Mouse (Mus musculus): ENCODE data around the gene Cfap65.

The Cfap65 gene

DNA sequence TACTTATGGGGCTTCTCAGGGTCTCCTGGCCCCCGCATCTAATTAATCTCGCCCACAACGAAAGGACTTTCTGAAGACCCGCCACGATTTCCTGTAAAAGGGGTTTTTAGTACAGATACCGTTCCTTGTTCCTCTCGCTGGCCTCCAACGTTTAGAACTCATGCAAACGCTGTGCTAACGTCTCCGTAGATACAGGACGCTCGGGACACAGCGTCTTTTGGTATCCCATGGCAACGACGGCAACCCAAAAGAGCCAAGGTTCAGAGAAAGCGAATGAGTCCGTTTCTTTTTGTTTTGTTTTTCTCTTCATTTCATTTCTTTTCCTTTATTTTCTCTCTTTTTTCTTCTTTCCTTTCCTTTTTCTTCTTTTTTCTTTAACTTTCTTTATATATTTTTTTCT is at the start of gene Cfap65:
Gene Cfap65 (minus strand): TSS at position 198 of the 400 bp plus-strand sequence.
- in situ Hi-C loops (cut with MboI; ENCODE audit: unreplicated experiment in 2 of 2) = no loop called here

DNA sequence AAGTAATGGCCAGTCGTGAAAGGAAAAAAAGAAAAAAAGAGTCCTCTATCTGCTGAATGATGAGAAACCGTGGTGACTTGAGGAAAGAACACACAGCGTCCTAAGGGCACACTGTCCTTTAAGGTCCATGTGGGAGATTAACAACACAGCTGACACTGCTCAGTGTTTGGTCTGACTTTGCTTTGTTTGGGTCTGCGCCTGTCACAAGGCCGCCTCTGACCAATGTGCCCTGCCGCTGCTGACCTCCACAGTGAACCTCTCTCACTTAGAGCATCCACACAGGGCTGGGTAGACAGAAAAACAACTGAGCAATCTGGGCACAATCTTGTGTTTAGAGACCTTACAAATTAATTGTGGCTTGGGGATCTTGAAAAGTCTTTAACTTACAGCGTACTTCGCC is 41.6 kb upstream of the Cfap65 start:
- in situ Hi-C loops (cut with MboI; ENCODE audit: unreplicated experiment in 2 of 2) = no loop called here

DNA sequence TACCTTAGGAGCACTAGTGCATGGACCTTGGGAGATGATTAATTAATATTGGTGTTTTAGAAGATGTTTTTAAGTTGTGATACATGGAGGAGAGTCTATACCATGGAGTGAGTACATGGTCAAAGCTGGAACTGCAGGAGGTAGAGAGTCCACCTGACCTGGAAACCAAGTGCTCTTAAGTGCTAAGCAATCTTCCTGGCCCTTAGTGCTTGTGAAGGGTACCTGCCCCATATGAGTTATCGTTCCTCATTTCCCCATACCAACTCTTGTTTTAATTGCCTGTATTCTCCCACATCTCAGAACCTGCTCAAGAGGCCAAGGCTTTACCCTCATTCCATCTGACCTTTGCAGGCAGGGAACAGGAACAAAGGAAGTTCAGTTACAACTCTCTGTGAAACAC is 40.5 kb upstream of the Cfap65 start:
- in situ Hi-C loops (cut with MboI; ENCODE audit: unreplicated experiment in 2 of 2) = no loop called here

DNA sequence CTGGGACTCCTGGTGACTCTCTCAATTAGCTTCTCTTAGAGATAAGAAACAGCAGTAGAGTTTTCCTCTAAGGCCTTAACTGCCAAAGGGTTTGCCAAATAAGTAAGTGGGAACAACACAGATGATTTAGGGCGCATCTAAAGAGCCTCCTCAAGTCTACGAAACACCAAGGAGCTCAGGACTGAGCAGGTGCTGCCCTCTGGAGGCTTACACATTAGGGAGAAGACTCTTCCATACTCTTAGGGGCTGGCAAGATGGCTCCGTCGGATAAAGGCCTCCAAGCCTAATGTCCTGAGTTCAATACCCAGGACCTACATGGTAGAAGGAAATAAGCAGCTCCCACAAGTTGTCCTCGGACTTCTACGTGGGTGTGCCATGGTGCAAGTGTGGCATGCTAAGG is 38.2 kb upstream of the Cfap65 start:
- in situ Hi-C loops (cut with MboI; ENCODE audit: unreplicated experiment in 2 of 2) = no loop called here

DNA sequence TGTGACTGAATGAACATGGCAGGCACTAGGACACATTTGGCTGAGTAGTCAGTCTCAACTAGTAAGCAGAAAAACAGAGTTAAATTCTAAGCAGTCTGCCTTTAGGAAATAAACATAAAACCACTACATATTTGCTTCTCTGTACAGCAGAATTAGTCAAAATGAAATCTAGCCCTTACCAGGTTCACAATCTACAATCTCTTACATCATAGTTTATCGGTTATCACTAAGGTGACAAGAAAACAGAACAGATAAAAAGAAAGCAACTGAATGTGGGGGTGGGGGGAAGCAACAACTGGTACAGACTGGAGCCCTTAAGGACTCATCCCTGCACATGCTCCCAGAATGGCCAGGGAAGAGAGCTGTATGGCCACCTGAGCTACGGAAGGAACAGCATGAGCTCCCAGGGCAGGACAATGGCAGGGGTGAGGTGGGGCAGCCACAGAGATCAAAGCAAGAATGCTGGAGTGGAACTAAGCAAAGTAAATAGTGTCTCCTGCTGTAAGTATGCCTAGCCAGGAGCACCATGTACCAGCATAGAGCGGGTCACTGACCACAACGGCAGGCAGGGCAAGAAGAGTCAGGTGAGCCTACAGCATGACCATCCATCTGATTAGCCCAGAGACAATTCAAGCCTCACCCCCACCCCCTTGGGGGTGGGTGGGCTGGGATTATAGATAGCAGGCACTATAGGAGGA is 36.1 kb upstream of the Cfap65 start:
- in situ Hi-C loops (cut with MboI; ENCODE audit: unreplicated experiment in 2 of 2) = no loop called here

DNA sequence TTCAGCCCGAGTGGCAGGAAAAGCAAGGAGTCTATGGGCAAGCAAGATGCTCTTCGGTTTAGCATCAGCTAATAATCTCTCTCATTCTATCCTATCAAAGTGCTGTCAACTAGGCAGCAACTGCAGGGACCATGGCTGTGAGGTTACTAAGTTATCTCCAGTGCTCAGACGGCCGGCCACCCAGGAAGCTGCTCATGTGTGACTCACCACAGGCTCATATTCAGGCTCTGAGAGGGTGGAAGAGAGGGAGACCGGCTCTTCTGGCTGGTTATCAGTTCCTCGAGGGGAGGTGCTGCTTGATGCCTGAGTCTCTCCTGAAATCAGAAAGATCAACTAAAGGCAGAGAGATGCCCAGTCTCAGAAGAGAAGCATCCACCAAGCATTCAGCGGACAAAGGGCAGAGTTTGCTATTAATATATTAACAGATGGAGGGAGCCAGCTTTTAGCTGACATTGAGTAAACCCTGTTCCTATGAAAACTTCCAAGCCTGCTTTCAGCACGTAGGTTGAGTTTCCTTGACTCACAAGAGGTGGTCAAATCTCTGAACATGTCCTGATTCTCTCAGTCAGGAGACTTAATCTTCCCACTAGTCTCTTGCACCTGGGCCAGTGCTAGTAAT is 32.7 kb upstream of the Cfap65 start:
- in situ Hi-C loops (cut with MboI; ENCODE audit: unreplicated experiment in 2 of 2) = no loop called here

DNA sequence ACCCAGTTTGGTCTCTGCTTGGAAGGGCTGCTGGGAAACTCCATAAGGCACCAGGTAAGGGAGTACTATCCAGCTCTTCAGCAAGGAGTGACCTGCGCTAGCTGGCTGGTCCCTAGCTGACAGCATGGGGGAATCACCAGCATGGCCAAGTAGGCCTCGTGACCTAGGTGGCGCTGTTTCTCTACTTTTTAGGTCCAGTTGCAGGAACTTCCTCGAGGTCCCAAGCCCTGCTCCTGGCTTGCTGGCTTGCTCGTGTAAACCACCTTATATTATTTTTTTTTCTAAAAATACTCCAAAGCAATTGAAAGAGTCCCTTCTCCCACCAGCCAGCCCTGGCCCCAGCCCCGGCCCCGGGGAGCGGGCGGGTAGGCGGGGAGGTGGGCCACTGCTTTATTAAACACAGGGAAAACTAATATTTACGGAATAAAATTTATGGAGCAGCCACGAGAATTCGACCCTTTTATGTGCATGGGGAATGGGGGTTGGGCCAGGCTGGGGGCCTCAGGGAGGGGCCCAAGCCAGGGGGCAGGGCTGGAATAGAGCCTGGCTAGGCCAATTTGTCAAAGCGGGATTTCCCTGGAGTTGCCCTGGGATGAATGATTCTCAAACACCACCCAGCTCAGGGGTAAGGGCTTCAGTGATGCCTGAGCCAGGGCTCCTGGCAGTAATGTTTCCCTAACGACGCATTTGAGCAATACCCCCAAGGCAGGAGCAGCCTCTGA is 29.3 kb upstream of the Cfap65 start:
- in situ Hi-C loops (cut with MboI; ENCODE audit: unreplicated experiment in 2 of 2) = no loop called here

DNA sequence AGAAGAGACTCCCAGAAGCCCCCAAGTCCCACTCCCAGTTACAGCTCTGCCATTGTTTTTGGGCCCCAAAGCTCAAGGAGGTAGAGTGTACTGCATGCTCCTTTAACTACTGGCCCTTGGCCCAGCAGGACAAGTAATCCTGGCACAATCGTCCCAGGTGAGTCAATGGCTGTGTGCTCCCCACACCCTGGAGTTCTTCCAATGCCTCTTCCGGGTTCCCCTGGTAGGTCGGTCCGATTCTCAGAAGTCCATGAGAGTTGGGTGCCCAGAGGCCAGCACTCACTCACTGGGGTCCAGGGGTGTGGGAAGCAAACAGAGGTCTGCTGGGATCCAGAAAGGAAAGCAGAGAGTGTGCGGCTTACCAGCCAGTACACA is 27.4 kb upstream of the Cfap65 start:
- in situ Hi-C loops (cut with MboI; ENCODE audit: unreplicated experiment in 2 of 2) = no loop called here

DNA sequence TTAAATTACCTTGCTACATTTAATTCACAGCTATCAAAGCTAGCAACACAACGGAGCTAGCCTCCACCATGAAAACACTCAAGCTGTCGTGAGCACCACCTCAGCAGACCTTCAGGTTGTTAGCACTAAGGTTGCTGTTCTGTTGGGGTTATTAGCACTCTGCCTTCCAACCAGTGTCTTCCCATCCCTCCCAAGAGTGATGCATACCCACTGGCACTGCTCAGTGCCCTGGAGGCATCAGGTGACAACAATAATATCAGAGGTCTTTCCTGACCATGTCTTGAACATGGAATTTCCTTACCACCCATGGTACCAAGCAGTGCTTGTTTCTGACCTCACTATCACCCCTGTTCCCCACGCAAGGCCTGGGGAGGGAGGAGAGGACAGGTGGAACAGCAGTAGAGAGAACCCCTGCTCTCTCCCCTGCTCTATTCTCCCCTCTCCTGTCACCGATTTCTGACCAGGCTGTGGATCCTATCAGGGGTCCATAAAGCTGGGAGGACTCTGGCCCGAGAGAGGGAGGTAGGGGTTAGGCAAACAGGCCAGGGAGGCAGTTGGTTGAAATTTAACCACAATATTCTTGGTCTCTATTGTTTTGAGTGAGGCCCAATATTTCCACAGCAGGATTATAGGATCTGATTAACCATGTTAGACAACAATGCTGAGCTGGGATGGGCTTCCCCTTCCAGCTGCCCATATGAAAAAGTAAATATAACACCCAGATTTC is 26.9 kb upstream of the Cfap65 start:
- in situ Hi-C loops (cut with MboI; ENCODE audit: unreplicated experiment in 2 of 2) = no loop called here

DNA sequence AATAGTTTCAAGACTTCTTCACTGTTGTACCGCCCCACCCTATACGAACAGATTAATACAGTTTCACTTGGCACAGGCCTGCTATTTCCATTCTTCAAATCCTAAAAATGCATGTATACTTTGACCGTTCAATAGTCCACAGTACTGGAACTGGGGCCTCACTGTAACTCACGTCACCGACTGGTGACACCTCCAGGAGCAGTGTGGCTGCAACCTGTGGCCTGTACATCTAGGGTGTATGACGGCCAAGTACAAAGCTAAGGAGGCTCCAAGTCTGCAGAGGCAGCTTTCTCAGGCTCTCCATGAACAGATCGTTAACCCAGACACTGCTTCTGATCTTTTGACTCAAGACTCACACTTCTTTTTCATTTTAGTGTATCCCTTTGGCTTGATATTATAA is 26.3 kb upstream of the Cfap65 start:
- in situ Hi-C loops (cut with MboI; ENCODE audit: unreplicated experiment in 2 of 2) = no loop called here

DNA sequence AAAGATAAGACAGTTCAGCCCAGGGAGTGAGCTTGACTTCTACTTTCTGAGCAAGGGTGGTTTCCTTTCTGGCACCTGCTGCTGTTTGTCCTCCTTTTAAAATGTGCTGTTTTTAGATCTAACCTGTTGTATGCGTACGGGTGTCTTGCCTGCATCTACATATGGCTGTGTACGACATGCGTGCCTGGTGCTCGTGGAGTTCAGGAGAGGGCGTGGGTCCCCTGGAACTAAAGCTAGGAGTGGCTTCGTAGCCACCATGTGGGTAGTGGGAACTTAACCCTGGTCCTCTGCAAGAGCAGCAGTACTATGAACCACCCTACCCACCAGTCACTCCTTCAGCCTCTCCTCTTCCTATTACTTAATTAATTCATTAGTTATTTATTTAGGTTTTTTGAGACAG is 24.7 kb upstream of the Cfap65 start:
- in situ Hi-C loops (cut with MboI; ENCODE audit: unreplicated experiment in 2 of 2) = no loop called here

DNA sequence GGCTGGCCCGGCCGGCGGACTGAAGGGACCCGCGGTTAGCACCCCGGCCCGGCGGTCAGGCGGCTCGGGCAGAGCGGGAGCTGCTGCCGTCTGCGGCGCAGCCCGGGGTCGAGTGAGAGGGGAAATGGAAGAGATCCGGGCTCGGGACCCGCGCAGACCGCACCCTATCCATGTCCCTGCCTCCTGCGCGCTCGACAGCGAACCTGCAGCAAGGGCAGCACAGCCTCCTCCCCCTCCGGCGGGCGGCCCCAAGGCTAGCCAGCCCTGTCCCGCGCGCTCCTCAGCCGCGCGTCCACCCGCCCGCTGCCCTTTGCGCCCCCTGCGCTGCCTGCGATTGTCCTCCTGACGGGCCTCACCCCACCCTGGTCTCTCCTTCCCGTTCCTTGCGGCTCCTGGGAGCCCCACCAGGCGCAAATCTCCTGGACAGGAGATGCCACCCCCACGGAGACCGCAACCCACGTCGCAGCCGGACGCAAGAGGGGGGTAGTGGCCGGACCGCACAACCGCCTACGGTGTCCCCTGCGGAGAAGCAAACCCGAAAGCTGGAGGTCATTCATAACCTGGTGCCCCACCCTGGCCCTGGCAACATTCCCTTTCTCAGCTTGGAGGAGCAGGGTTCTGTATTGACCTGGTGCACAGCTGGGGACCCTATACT is 16.3 kb upstream of the Cfap65 start, which contains the start of gene Ihh:
Gene Ihh (minus strand): TSS at position 117 of the 655 bp plus-strand sequence.
- in situ Hi-C loops (cut with MboI; ENCODE audit: unreplicated experiment in 2 of 2) = no loop called here

DNA sequence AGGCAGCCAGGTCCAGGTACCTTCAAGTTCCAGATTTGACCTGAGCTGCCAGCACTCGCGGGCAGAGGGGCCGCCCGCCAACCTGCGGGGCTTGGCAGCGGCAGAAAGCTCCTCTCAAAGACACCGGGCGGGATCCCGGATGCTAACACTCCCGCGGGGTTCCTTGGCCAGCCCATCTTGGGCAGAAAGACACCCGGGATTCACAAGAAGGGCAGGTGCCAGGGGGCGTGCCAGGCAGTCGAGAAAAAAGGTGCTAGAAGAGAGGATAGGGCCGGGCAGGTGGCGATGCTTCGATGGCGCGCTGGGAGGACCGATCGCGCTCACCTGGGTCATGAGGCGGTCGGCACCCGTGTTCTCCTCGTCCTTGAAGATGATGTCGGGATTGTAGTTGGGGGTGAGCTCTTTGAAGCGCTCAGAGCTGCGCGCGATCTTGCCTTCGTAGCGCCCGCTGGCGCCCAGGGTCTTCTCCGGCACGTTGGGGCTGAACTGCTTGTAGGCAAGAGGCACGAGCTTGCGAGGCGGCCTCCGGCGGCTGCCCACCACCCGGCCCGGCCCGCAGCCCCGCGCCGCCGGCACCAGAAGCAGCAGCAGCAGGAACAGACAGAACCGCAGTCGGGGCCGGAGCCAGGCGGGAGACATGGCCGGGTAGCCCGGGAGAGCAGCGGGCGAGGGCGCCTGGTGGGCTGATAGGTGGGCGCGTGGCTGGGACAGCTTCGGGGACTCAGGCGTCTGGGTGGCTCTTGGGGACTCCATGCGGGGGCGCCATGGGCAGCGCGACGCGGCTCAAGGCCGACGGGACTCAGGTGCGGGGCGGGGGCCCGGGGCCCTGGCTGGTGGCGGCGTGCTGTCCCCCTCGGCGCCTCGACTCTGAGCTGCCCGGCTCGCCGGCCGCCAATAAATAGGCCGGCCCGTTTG is 15.4 kb upstream of the Cfap65 start:
- in situ Hi-C loops (cut with MboI; ENCODE audit: unreplicated experiment in 2 of 2) = no loop called here

DNA sequence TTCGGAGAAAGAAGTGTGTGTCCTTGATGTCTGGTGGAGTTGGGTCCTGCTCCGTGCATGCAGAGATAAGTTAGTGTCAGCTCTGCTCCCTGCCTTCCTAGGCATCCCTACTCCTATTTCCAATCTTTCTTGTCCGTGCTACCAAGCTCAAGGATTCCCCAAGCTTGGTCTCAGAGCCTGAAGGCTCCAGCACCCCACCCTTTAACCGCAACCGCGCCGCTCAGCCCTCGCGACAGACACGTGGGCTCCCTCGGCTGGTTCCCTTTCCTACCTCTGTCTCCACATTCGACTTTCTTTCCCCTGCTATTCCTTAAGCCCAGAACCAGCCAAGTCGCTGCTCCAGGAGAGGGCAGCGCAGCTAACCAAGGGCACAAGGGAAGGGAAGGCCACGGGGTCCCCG is 14.7 kb upstream of the Cfap65 start:
- in situ Hi-C loops (cut with MboI; ENCODE audit: unreplicated experiment in 2 of 2) = no loop called here

DNA sequence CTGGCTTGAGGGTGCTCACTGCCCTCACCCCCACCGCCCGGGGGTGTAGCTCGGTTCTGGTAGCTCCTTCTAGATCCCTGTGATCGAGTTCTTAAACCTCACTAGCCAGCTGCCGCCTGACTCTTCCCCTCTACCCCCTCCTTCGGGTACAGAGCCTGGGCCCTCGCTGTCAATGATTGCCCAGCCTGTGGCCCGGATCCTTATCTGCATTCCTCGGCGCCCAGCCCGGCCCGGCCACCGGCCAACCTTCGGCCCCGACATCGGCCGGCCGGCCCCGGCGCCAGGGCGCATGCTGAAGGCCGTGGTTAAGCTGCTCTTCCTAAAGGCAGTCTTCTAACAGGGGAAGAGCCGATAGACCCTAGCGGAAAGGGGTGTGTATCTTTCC is 14.3 kb upstream of the Cfap65 start:
- in situ Hi-C loops (cut with MboI; ENCODE audit: unreplicated experiment in 2 of 2) = loop anchor here in 1 of 2 experiments (5.0 to 10.0 kb wide), 2 partner anchors 68 to 335 kb away; no protein-coding TSS in a partner anchor

DNA sequence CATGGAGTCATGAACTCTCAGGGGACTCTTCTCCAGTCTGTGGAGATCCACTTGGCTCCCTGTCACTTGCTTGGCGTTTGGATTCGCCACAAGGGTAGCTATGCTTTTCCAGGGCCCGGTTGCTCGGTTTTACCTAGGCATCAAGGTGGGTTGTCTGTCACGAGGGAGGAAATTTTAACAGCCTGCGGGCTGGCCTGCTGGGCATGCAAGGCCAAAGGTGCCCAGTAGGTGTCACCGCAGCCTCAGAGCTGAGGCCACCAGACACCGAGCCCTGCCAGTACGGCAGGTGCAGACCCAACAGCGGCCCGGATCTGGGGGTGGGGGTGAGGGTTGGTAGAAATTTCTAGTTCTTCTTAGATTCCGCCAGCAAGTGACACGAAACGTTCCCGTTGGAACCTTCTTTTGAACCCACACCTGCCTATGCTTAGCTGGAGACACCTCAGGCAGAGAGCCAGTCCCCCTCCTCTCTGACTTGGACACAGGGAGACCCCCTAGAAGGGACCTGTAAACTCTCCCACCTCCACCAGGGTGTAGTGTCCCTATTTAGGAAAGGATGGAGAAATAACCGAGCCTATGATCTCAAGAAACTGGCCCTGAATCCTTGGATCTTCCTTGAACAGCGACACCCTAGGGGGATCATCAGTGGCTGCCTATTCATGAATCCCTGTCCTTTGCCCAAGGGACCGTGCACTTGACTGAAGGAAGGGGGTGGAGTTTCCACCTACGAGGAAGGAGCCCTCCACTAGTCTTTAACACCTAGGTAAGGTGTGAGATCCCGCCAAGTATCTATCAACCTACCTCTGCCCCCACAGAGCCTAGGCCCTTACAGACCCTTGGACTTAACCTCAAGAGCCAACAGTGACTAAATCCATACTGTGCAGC is 13.6 kb upstream of the Cfap65 start:
- in situ Hi-C loops (cut with MboI; ENCODE audit: unreplicated experiment in 2 of 2) = loop anchor here in 1 of 2 experiments (5.0 to 10.0 kb wide), 2 partner anchors 68 to 336 kb away; no protein-coding TSS in a partner anchor

DNA sequence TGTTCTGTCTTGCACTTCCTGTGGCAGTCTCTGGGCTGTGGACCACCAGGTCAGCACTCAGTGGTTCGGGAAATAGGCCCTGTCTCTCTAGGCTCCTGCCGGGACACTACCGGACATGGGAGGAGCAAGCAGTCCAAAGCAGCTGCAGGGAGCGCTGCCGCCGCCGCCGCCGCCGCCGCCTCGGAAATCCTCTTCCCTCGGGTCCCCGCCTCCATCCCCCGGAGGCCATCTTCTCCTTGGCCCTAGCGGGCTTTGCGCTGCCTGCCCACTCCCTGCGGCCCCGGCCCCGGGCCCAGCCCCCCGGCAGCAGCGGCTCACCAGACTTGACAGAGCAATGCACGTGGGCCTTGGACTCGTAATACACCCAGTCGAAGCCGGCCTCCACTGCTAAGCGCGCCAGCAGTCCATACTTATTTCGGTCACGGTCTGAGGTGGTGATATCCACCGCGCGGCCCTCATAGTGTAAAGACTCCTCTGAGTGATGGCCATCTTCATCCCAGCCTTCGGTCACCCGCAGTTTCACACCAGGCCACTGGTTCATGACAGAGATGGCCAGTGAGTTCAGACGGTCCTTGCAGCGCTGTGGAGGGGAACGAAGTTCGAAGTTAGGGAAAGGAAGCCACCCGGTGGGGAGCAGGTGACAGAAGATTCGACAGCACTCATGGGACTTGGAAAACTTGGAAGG is 12.7 kb upstream of the Cfap65 start:
- in situ Hi-C loops (cut with MboI; ENCODE audit: unreplicated experiment in 2 of 2) = loop anchor here in 1 of 2 experiments (5.0 to 10.0 kb wide), 2 partner anchors 69 to 337 kb away; no protein-coding TSS in a partner anchor

Measured in v-Abl transformed pro-B cells (cell line).